8 mouse cellular contexts compared by ENCODE assay signal in the genomic region with DNA sequence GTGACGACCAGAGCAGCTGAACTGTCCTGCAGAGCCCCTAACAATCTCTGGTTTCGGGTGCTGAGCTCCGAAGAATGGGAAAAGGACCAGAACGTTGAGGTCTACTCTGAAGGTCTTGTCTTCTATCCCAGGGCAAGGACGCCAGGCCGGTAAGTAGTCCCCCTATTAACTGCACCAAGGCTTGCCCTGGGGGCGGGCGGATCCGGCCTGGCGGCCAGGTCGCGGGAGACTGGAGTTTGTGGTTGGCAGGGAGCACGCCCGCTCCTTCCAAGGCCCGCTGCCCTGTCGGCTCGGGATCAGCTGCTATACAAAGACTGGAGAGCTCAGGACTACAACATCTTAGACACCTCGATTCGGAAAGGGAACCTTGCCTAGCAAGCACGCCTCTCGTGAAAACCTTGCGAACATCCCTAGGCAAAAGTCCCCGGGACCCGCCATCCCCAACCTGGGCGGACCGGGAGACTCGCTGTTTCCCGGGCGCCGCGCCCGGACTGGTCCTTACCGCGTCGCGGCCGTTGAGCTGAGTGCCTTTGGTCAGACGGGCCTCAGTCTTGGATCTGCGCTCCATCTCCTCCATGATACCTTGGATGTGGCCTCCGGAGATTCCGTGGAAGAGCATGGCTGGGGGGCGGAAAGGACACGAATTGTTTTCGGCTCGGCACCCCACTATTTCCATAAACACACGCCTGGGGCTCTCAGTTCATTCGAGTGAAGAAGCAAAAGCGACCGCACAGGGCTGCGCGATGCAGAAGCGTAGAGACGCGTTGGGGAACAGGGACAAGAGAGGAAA. TPM values are rescaled to one million over a fixed set of nuclear protein-coding genes. Genes with fewer than 3 reads are reported as not detected.
DNase-seq lines count a peak whose midpoint lies in the region; ATAC-seq and TF ChIP-seq lines count a peak whose summit lies in the region.

No protein-coding gene starts in this region.

- peak; percentile 54 for DNase-seq in lung, adult 2 months
- no peak for DNase-seq in lung, adult 18-20 months
- DNase-seq in adrenal gland, postnatal 25 days, result peak; percentile 32
- DNase-seq in thymus, adult 2 months, result no peak
- no peak for DNase-seq in left cerebral cortex, adult 9 months (ENCODE audit: low spot score in 2 of 2)

- peak overlapping the region; percentile 72 for H3K27ac ChIP-seq in forebrain, embryonic 15.5 days (replicated peaks)
- H3K27ac ChIP-seq in kidney, embryonic 14.5 days (ENCODE audit: low read depth, low read length), result no peak overlapping the region
- H3K27ac ChIP-seq in thymus, adult 2 months (ENCODE audit: control insufficient read depth, insufficient read depth, low read length), result no peak overlapping the region

- H3K9me3 ChIP-seq in forebrain, embryonic 15.5 days, result no peaks in the 10 kb centered on the region
- no peaks in the 10 kb centered on the region for H3K9me3 ChIP-seq in kidney, embryonic 14.5 days (ENCODE audit: control insufficient read depth, low read length)

- H3ac ChIP-seq in myocyte (ENCODE audit: control insufficient read depth, insufficient read length), result no peak overlapping the region

- no peak for TF ChIP-seq POLR2A in lung, adult 2 months (IDR thresholded peaks at IDR 0.05; ENCODE audit: borderline replicate concordance, extremely low read depth, low read depth, low read length)
- TF ChIP-seq POLR2A in myocyte (IDR thresholded peaks at IDR 0.05; ENCODE audit: insufficient read length, low read depth), result no peak
- TF ChIP-seq POLR2A in thymus, adult 2 months (IDR thresholded peaks at IDR 0.05; ENCODE audit: control insufficient read depth, extremely low read depth, insufficient read depth, low read length, poor library complexity), result no peak

- no peaks in the 10 kb centered on the region for H3K79me2 ChIP-seq in myocyte (ENCODE audit: control insufficient read depth, insufficient read depth)

- peaks cover 7% of the 10 kb centered on the region; the same call in 1 of the 2 replicates for H3K4me1 ChIP-seq in lung, adult 2 months (ENCODE audit: control insufficient read depth, insufficient read depth, low read length)
- peaks cover 42% of the 10 kb centered on the region for H3K4me1 ChIP-seq in forebrain, embryonic 15.5 days
- H3K4me1 ChIP-seq in kidney, embryonic 14.5 days (ENCODE audit: control insufficient read depth, insufficient read depth, low read length), result no peaks in the 10 kb centered on the region; the same call in 1 of the 2 replicates
- peaks cover 22% of the 10 kb centered on the region for H3K4me1 ChIP-seq in thymus, adult 2 months (replicated peaks; ENCODE audit: control insufficient read depth, insufficient read depth, low read length)

- WGBS in lung, adult 2 months, result 5% methylated on average over 54 of the region's 54 CpGs
- WGBS in forebrain, embryonic 15.5 days, result under 1% methylated on average over 54 of the region's 54 CpGs
- 2% methylated on average over 54 of the region's 54 CpGs for WGBS in kidney, embryonic 14.5 days
- WGBS in thymus, adult 2 months, result 3% methylated on average over 54 of the region's 54 CpGs

- peaks cover 58% of the 10 kb centered on the region for H3K27me3 ChIP-seq in forebrain, embryonic 15.5 days
- peaks cover 73% of the 10 kb centered on the region for H3K27me3 ChIP-seq in kidney, embryonic 14.5 days (ENCODE audit: control insufficient read depth, insufficient read depth, low read length)
- no peaks in the 10 kb centered on the region for H3K27me3 ChIP-seq in myocyte (ENCODE audit: control insufficient read depth, insufficient read depth, insufficient read length)
- peaks cover 41% of the 10 kb centered on the region for H3K27me3 ChIP-seq in thymus, adult 2 months (ENCODE audit: control insufficient read depth, insufficient read depth, low read length)

- H3K4me3 ChIP-seq in lung, adult 2 months (replicated peaks; ENCODE audit: extremely low read depth, low read depth, low read length), result no peak overlapping the region
- H3K4me3 ChIP-seq in forebrain, embryonic 15.5 days, result peak overlapping the region; percentile 46
- peak overlapping the region; percentile 26 for H3K4me3 ChIP-seq in kidney, embryonic 14.5 days (ENCODE audit: low read length)
- peak overlapping the region; percentile 44 for H3K4me3 ChIP-seq in myocyte
- H3K4me3 ChIP-seq in thymus, adult 2 months (ENCODE audit: control insufficient read depth, insufficient read depth, low read length), result no peak overlapping the region

- no peaks in the 10 kb centered on the region for H3K36me3 ChIP-seq in forebrain, embryonic 15.5 days
- no peaks in the 10 kb centered on the region for H3K36me3 ChIP-seq in kidney, embryonic 14.5 days (ENCODE audit: control insufficient read depth, insufficient read depth, low read length)
- H3K36me3 ChIP-seq in myocyte (ENCODE audit: control insufficient read depth, insufficient read depth), result no peaks in the 10 kb centered on the region
- no peaks in the 10 kb centered on the region for H3K36me3 ChIP-seq in thymus, adult 2 months (ENCODE audit: control insufficient read depth, insufficient read depth, low read length)

- TF ChIP-seq CTCF in lung, adult 2 months (IDR thresholded peaks at IDR 0.05; ENCODE audit: insufficient read depth, low read length), result no peak
- TF ChIP-seq CTCF in thymus, adult 2 months (IDR thresholded peaks at IDR 0.05; ENCODE audit: borderline replicate concordance, control insufficient read depth, extremely low read depth, insufficient read depth, low read length, poor library complexity), result no peak

- H3K9ac ChIP-seq in forebrain, embryonic 15.5 days (replicated peaks), result peak overlapping the region; percentile 51
- H3K9ac ChIP-seq in kidney, embryonic 14.5 days (ENCODE audit: low read depth, low read length), result no peak overlapping the region

- peak; percentile 36; the same call in 1 of the 2 replicates for ATAC-seq in forebrain, embryonic 15.5 days (replicated peaks)
- ATAC-seq in kidney, embryonic 14.5 days (ENCODE audit: low FRiP score, low TSS enrichment), result peak; percentile 68

- peak overlapping the region; percentile 62 for H3K4me2 ChIP-seq in forebrain, embryonic 15.5 days (replicated peaks)
- peak overlapping the region; percentile 37 for H3K4me2 ChIP-seq in kidney, embryonic 14.5 days (replicated peaks; ENCODE audit: low read depth, low read length)
- peak overlapping the region; percentile 75 for H3K4me2 ChIP-seq in myocyte (ENCODE audit: low read depth)

TF ChIP-seq in myocyte, 11 proteins besides CTCF, POLR2A, EP300 and RAD21:
- TF ChIP-seq MAX (IDR thresholded peaks at IDR 0.05; ENCODE audit: low read depth), result no peak
- no peak for TF ChIP-seq CEBPB (IDR thresholded peaks at IDR 0.05; ENCODE audit: insufficient read depth, poor library complexity, severe bottlenecking)
- no peak for TF ChIP-seq E2F4 (IDR thresholded peaks at IDR 0.05; ENCODE audit: insufficient read depth)
- TF ChIP-seq SRF (IDR thresholded peaks at IDR 0.05; ENCODE audit: control insufficient read depth, insufficient read length, low read depth), result no peak
- TF ChIP-seq MYOG (IDR thresholded peaks at IDR 0.05; ENCODE audit: control insufficient read depth in 1 of 3, insufficient read depth in 1 of 3, insufficient read length in 2 of 3, low read depth in 2 of 3), result no peak

RNA-seq across cellular contexts. Expression of a gene that starts 6.9 kb away (rescaled TPM):
- polyA plus RNA-seq in lung, adult 2 months (2012; rRNA removed), result not detected in 2 replicates
- not detected in 2 replicates for total RNA-seq in adrenal gland, postnatal 25 days (2021)
- polyA plus RNA-seq in forebrain, embryonic 15.5 days (2015; fragmentation: Nextera tagmentation; extraction: Ambion mirVana), result 20.6 and 25.2 TPM in 2 replicates
- polyA plus RNA-seq in kidney, embryonic 14.5 days (2014; fragmentation: Nextera tagmentation; extraction: Ambion mirVana), result 0.07 TPM in 1 of 2 replicates, not detected in the other
- 0.14 TPM for polyA plus RNA-seq in myocyte (2012; fragmentation: generic; extraction: Trizol)
- 0.05 TPM in 1 of 2 replicates, not detected in the other for polyA plus RNA-seq in thymus, adult 2 months (2012; rRNA removed)

RNA-seq across cellular contexts. Expression of a gene that starts 15.2 kb away (rescaled TPM):
- polyA plus RNA-seq in lung, adult 2 months (2012; rRNA removed), result 20.2 and 20.6 TPM in 2 replicates
- total RNA-seq in adrenal gland, postnatal 25 days (2021), result 11.3 and 21.2 TPM in 2 replicates
- polyA plus RNA-seq in forebrain, embryonic 15.5 days (2015; fragmentation: Nextera tagmentation; extraction: Ambion mirVana), result 29.7 and 35.5 TPM in 2 replicates
- polyA plus RNA-seq in kidney, embryonic 14.5 days (2014; fragmentation: Nextera tagmentation; extraction: Ambion mirVana), result 47.8 and 58.4 TPM in 2 replicates
- polyA plus RNA-seq in myocyte (2012; fragmentation: generic; extraction: Trizol), result 66.0 TPM
- polyA plus RNA-seq in thymus, adult 2 months (2012; rRNA removed), result 51.3 and 54.8 TPM in 2 replicates

Comparison
In these comparisons a context has a peak if more than half of its experiments do, and no peak if none do; other contexts are left out.
1. DNase-seq: peak in lung, adult 2 months (single experiment) and adrenal gland, postnatal 25 days (single experiment); none in lung, adult 18-20 months (0 of 2), thymus, adult 2 months (single experiment) and left cerebral cortex, adult 9 months (0 of 2).
2. H3K4me3 ChIP-seq: peak in forebrain, embryonic 15.5 days (single experiment), kidney, embryonic 14.5 days (single experiment) and myocyte (single experiment); none in lung, adult 2 months (single experiment) and thymus, adult 2 months (single experiment).
3. RNA of a gene that starts 6.9 kb away (polyA plus RNA-seq): 20.6 to 25.2 TPM in forebrain, embryonic 15.5 days; 0.14 TPM in myocyte (single experiment), 0.07 TPM in kidney, embryonic 14.5 days, 0.05 TPM in thymus, adult 2 months and not detected in lung, adult 2 months; every median in the first group is over 10 times any median in the second.
4. Peak in every context shown above with its lines, with median percentiles within 50 percentile points of each other: H3K4me2 ChIP-seq.